Mouse (Mus musculus): ENCODE results near the gene 4930519G04Rik.
"Not testable (repeated sequence)": the region's sequence is repeated elsewhere in the genome, so short reads cannot be mapped to it uniquely, and the experiment has no call there.

Gene 4930519G04Rik

GRCm38 (mm10) chr5:114914855-114915254, 61.4 kb downstream of the 4930519G04Rik start:
- DNase-seq, result no peak

DNA sequence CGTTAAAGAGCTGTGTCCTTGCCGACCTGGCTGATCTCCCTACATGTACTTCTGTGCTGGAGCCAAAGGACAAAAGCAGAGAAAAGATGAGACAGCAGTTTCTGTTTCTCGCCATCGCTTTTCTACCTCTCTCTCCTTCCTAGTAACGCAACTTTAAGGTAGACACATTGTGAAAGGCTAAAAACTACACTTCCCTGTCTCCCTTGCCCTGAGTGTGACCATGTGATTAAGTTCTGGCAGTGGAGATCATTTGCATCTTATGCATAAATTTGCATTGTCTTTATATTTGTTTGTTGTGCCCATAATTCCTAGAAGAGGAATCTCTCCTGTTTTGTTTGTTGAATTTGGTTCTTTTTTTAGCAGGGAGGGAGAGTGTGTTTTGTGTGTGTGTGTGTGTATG, 62.4 kb downstream of the 4930519G04Rik start:
- DNase-seq, result no peak

DNA sequence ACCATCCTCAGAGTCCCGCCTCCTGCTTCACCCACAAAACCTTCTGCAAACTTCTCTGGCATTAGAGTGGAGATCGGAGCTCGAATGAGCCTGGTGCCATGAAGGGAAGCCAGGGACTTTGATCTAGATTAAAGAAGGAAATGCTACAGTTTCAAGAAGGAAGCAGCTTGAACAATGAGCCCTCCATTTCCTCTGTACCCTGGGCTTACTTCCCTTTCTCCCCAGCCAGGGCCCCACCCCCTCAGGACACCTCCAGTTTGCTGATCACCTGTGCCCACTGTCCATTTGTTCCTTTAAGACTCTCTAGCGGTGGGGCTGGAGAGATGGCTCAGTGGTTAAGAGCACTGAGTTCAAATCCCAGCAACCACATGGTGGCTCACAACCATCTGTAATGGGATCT, 63.3 kb downstream of the 4930519G04Rik start:
- no peak for DNase-seq

DNA sequence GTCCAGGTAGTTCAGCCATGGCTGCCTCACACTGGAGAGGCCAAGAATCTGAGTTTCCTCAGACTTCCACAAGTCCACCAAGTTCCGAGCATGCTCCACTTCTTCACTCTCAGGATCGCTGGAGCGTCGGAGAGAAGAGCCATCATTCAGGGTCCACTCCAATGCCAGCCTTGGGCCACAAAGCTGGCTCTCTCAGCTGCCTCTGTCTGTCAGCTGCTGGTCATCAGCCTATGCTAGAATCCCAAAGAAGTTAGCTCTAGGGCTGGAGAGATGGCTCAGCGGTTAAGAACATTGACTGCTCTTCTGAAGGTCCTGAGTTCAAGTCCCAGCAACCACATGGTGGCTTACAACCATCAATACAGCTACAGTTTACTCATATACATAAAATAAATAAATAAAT, 63.9 kb downstream of the 4930519G04Rik start:
- not testable (repeated sequence) for DNase-seq

DNA sequence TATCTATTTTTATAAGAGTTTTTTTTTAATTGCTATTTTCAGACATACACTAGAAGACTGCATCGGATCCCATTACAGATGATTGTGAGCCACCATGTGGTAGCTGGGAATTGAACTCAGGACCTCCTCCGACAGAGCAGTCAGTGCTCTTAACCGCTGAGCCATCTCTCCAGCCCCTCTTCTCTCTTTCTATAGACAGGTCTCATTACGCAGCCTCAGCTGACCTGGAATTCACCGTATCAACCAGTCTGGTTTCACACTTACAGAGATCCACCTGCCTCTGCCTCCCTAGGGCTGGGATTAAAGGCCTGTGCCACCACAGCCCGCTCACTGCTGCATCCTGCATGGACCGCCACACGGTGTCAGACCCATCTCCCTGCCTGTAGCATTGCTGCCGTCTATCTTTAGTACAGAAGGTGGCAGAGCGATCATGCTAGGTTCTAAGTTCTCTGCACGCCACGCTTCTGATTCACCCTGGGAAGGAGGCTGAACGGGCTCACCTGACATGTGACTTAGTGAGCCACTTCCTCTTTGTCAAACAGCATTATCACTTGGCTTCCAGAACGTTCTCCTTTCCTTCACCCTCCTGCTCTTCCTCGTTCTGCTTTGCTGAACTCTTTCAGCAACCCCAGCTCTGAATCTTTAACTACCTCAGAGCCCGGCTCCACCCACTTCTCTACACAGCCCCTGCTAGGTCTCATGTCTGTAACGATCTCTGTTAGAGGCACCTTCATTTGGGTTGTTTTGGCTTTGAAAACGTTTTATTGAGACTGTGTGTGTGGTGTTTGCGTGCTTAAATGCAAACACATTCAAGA, 68.3 kb downstream of the 4930519G04Rik start:
- peak; percentile 17 for DNase-seq

DNA sequence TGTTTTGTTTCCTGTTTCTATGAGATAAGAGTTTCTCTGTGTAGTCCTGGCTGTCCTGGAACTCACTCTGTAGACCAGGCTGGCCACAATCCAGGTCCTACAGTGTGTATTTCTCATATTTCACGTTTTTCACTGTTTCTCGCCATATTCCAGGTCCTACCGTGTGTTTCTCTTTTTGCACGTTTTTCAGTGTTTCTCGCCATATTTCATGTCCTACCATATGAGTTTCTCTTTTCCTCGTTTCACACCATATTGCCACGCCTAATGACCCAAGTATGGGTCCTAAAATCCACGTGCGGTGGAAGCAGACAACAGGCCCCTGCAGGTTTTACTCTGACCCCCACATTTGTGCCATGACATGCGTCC, 68.9 kb downstream of the 4930519G04Rik start:
- DNase-seq, result no peak

GRCm38 (mm10) chr5:114922998-114923473, 69.6 kb downstream of the 4930519G04Rik start, which contains the start of gene Oasl1:
Gene Oasl1, plus strand, starts transcription at chr5:114923240.
- peak; percentile 22 for DNase-seq

DNA sequence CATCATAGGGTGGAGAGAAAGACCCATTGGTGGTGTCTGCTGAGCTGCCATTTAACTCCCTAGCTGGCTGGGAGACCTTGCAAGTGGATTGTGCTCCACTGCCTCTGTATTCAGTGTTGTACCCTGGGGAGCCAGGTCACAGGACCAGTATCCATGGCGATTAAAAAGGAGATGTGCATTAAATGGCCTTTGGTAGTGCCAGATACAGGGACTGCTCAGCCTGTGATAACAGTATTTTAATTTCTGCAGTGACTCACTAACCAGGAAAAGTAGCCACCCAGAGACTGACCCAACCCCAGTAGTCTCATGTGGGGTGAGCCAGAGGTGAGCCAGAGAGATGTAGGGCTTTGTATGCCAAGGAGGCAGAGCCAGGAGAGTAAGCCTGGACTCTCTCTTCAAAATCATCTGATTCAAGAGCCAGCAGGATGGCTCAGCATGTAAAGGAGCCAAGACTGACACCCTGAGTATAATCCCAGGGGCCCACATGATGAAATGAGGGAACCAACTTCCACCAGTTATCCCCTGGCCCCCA, 72.8 kb downstream of the 4930519G04Rik start:
- no peak for DNase-seq

DNA sequence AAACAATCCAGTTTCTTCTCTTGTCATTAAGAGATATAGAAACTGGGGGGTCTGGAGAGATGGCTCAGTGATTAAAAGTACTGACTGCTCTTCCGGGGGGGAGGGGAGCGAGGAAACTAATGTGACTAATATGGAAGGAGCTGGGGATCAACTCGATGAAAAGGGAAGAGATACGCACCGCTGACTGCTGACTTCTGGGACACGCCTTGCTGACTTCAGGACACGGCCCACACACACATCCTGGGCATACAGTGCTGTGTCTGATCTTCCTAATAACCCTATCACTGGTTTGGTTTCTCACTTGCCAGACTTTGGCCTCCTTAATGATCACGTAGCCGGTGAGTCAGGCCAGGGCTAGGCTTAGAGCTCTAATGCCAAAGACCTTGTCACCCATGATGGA, 73.3 kb downstream of the 4930519G04Rik start:
- DNase-seq, result no peak

- no peak for DNase-seq
Observed at GRCm38 (mm10) chr5:114931626-114932025, 78.2 kb downstream of the 4930519G04Rik start.

- no peak for DNase-seq
Observed at GRCm38 (mm10) chr5:114933206-114933605, 79.7 kb downstream of the 4930519G04Rik start.

Measured in liver (tissue).